Mouse (Mus musculus): ENCODE measurements at regions not wholly inside any gene's neighbourhood (a gene's known extent, or its start where the extent isn't known, plus 50 kb on each side); places are given as distances from the start of the nearest gene placed in this dataset.

DNA sequence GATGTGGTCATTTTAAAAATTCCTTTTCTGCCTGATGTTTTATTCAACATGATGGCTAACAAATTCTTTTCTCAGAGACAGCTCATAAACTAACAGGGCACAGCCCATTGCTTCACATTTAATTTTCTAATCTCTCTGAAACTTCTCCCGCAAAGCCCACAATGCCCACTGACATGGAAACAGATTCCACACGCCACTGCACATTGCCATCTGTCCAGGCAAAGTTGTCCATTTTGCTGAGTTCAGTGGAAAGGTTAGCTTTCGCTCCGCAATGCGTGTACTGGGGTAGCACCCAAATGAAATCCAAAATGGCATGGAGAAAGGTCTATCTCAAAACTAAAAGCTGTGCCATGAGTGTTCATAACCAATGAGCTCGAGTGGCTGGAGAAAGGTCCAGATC is 76.7 kb upstream of the Tll1 start:
- no peak for TF ChIP-seq CTCF (conservative IDR thresholded peaks at IDR 0.05)
- no peak overlapping the region for H3K27ac ChIP-seq
- no peak overlapping the region for H3K4me3 ChIP-seq
- no peak for DNase-seq (ENCODE audit: low spot score in 2 of 2)

DNA sequence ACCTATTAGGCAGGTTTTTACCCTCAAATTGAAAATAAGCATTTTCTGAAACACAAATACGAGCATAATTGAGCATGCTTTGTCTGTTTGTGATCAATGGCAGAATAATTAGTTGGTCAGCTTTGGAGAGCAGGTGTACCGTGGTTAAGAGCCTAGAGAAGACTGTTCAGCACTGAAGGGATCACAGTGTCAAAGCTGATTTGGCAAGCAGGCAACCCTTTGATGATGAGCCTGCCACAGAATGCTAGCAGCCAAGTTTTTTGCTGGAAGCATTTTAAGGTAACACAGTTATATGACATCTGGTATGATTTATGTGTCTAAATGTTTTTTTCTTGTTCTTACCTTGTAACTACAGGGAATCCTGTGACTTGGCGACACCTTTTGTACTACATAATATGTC is 75.5 kb upstream of the Tll1 start:
- no peak overlapping the region for H3K4me3 ChIP-seq
- TF ChIP-seq CTCF (conservative IDR thresholded peaks at IDR 0.05), result no peak
- DNase-seq (ENCODE audit: low spot score in 2 of 2), result no peak
- no peak overlapping the region for H3K27ac ChIP-seq

GRCm38 (mm10) chr8:64280391-64280790 is 74.3 kb upstream of the Tll1 start:
- no peak for DNase-seq (ENCODE audit: low spot score in 2 of 2)
- TF ChIP-seq CTCF (conservative IDR thresholded peaks at IDR 0.05), result no peak
- H3K27ac ChIP-seq, result no peak overlapping the region
- no peak overlapping the region for H3K4me3 ChIP-seq

DNA sequence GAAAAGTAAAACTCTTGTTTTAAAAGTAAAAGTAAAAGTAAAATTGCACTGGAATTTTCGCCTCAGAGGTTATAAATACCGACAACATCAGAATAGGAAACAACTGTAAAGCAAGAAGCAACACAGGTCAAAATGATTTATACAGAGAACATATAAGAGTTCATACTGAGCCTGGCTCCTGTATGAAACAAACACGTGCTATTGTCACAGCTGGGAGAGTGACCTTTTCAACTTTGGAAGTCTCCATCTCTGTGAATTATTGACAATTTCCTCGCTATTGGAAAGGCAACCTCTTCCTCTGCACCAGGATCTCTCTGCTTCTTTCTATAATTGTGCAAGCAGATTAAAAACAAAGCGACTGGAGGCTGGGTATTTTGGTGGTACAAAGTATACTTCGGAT is 70.0 kb upstream of the Tll1 start:
- H3K4me3 ChIP-seq, result no peak overlapping the region
- no peak for DNase-seq (ENCODE audit: low spot score in 2 of 2)
- TF ChIP-seq CTCF (conservative IDR thresholded peaks at IDR 0.05), result no peak
- H3K27ac ChIP-seq, result no peak overlapping the region

- DNase-seq (ENCODE audit: low spot score in 2 of 2), result no peak
- TF ChIP-seq CTCF (conservative IDR thresholded peaks at IDR 0.05), result no peak
- H3K27ac ChIP-seq, result no peak overlapping the region
- H3K4me3 ChIP-seq, result no peak overlapping the region
These were observed 59.4 kb upstream of the Tll1 start for GRCm38 (mm10) chr8:64265304-64265945.

Small RNAs in the stretch of these regions (microRNA-seq; reads per million reads assigned to microRNA genes)
- gene Mir710, result 0 reads per million in 2 experiments
